Mouse (Mus musculus) common myeloid progenitor, adult 5-6 weeks (primary cell): ENCODE measurements around the gene Proser3. TPM values are rescaled to one million over a fixed set of nuclear protein-coding genes. Genes with fewer than 3 reads are reported as not detected.
A peak's percentile ranks its signal among the peaks of the same experiment; 100 is the strongest.

Experiments
- ATAC-seq: replicated peaks from 2 replicates; pipeline ENCODE4 v1.8.0; 2016; ENCODE audit warnings: low read depth, mild to moderate bottlenecking, moderate TSS enrichment, inconsistent platforms; ENCODE audit not compliant: poor library complexity, severe bottlenecking
- total RNA-seq: library from RNA; stranded (forward); fragments of 200-1000, 187-1606 nt; gene quantifications from 2 replicates; pipeline ENCODE4 v1.2.3, GENCODE M21; 2017

Gene Proser3
- 4.7 TPM in 2 replicates for total RNA-seq

DNA sequence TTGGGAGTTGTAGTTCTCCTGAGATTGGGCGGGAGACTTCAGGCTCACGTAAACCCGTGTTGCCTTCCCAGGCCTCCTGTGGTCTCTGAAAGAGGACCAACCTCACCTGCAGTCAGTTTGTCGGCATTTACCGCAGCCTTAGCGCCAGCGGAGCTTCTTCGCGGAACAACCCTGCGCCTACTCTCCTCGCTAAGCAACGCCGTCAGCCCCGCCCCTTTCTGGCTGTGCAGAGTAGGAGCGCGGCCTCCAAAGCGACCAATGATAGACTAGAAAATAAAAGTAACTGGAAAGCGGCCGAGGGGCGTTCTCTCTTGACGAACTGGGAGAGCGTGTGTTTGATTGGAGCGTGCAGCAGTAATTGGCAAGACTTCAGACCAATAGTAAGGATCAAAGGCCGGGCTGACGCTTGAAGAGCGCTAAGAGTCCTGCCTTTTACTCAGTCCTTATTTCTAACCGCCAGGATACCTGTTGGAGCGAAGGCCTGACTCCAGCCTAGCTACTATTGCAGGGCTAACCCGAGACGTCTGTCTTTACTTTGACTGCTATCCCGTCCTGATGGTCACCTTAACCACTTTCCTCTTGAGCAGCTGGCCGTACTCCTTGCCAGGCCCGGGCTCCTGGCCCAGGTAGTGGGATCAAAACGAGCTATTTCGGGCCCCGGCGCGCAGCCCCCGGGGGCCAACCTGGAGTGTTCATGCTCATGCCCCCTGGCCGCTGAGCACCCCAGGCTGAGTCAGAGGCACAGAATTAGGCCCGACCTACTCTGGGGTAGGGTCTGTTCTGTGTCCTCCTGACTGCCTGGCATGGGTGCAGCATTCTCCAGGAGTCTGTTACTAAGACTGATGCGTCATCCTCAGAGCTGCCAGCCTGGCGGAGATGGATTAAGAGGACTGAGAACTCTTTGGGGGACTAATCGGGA lies at the start of gene Proser3, which contains the start of gene Hspb6:
Proser3 (minus strand) TSS at position 198 of the 919 bp plus-strand sequence.
Hspb6 (plus strand) TSS at position 77 of the 919 bp plus-strand sequence.
- peak; percentile 88 for ATAC-seq

DNA sequence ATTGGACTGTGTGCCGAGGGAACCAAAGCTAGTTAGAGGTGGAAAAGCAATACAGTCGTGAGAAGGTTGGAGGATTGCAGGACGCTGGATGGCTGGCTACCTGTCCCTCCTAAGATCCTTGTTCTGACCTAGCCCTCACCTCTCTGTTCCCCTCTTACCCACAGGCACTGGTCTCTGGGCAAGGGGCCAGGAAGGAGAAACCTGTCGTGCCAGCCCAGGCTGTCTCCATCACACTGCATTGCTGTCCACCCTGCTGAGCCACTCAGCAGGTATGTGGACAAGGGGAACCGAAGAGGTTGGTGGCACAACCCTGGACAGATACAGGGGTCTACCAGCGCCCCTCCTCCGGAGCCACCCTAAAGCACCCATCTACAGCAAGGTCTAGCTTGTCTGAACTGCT lies 48.6 kb upstream of the Proser3 start:
- ATAC-seq: no peak

DNA sequence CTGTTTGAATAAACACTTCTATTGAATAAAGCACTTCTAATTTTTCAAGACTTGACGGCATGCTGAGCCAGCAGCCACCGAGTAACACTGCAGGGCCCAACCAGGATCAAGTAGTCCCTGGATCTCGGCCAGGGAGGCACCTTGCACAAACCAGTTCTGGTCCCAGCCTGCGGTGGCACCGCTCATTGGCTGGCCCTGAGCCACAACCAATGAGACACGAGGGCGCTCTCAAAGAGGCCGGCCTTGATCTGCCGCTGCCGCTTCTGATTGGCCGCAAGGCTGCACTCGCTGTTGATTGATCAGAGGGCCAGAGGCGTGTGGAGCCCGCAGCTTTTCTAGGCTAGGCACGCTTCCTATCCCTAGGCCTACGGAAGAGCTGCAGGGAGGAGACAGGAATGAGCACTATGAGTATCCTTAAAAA lies 47.8 kb upstream of the Proser3 start:
- ATAC-seq: peak; percentile 99

DNA sequence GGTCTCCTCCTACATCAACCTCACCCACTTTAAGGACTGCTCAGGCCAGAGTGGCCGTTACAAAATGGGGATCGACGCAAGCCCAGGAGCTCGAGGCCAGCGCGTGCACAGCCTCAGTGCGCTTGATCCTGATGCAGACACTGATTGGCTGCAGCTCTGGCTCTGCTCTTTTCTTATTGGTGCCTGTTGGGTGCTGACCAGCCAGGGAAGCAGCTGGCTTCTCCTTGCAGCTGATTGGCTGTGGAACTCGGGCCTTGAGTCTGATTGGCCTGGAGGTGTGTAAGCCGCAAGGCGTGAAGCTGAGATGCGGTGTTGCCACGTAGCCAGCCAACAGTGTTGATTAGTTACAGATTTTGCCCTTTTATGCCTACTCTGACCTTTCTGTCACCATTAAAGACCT lies 46.7 kb upstream of the Proser3 start, which contains the start of gene Zbtb32:
Zbtb32 (minus strand) TSS at position 124 of the 400 bp plus-strand sequence.
- no peak for ATAC-seq

DNA sequence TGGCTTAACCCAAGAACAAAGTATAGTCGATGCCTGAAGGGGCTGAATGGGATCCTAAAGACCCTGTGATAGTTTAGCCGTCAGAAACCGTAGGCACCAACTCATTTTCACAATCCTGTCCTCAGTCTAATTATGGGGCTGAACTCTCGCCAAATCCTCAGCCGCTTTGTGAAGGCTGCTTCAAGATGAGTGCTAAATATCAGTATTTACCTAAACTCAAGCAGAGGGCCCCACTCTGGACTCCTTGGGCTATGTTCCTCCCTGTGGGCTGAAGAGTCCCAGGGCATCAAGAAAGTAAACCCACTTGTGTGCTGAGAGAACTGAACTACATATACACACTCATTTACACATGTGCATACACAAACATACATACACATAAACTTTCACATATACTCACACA lies 44.7 kb upstream of the Proser3 start:
- no peak for ATAC-seq

DNA sequence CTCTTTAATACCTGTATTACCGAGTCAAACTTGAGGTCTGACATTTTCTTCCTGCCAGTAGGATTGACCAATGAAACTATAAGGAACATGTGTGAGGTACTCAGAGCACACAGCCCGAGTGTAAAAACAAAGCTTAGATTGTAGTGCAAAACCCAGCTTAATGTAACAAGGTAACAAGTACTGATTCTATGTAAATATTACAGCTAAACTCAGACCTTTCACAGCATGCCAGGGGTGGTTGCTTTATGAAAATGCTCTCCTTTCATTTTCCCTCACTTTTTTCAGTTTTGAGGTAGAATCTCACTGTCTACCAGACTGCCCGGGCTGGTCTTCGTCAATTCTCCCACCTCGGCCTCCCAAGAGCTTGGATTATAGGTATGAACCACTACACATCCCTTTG lies 44.0 kb upstream of the Proser3 start:
- ATAC-seq: no peak

DNA sequence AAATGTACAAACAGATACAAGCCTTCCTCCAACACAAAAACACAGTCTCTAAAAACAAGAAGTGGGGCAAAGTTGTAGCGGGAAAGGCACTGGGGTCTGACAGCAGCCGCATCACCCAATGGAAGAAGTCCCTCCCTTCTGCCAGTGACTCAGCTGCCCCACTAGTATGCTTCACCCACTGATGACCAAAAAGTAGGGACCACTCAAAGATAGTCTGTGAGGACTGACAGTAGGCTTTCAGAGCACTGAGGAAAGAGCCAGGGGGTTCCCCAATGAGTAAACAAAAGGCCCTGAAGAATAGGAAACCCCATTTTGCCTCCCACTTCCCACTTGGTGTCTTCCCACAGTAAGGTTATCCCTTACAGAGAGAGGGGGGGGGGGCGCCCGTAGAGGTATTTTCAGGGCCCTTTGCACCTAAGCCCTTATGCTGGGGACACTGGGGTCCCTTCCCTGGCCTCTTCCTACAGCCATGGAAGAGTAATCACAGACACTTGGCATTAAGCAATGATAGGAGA lies 42.5 kb upstream of the Proser3 start:
- ATAC-seq: no peak

DNA sequence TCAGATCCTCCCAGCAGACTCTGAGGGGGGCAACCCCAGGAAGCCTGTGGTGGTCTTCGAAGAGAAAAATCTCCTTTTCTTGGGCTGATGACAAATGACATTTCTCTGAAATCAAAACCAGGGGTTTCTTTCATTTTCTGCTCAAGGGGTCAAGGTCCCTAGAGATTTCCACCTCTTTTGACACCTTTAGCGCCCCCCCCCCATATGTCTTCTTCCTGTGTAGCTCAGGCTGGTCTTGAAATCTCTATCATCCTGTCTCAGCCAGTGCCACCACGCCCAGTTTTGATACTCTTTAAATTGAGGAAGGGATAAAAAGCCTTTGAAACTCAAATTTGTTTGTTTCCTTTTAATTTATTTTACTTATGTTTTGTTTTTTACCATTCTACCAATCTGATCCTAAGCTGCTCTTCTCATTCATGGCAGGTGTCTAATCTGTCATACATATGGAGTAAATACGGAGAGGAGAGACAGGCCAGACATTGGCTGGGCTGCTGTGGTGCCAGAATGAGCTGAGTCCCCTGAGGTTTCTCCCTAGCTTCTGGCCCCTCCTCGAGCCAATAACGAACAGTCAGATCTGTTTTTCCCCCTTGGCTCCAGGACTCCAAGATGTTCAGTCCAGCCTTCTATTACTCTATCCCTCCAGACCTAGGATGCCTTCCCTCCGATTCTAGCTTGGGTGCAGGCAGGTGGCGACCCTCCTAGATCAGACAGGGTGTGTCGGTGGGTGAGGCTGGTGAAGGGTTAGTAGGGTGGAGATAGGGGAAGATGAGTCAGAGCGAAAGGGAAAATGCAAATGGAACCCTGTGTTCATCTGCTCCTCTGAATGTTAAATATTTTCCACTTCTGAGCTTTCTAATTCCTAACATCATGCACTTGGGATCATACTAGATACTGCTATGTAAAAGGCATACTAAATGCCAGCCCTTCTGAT lies 41.7 kb upstream of the Proser3 start:
- no peak for ATAC-seq

DNA sequence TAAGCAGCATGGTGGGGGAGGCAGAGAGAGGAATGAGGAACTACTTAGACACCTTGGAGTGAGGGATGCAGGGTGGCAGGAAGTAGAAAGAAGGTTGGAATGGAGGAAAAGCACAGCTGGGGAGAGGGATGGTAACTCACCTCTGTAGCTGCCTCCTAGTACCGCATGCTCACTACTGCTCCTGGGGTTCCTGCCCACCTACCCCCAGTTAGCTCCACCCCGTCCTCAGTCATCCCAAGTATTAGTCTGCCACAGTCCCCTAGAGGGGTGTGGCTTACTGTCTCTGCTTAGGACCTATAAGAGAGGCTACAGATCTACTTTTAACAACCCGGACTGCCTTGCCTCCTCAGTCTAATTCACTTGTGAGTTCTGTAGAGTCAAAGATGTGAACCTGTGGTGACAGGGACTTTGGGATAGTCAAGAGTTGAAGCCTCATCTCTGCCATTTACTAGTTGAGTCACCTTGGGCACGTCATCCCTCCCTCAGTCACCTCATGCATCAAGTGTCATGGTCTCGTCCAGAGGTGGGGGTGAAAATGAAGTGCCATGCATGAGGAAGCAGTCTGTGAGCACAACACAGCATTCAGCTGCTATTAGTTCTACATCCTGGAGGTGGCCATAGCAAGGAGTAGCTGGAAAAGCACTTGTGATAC lies 40.8 kb upstream of the Proser3 start:
- ATAC-seq: no peak

DNA sequence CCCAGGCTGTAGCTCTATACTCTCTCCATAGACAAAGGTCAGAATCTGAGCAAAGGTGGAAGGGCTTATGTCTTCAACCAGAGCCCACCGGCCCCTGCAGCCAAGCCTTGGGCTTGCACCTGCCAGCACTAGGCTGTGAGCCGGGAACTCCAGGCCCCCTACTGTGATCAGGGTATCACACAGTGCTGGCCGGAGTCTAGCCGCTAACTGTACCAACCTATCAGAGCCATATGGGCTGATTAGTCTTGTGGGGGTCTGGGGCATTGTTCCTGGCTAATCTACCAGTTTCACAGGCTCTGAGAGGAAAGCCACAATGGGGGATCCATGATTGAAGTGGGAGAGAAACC lies 39.5 kb upstream of the Proser3 start:
- no peak for ATAC-seq

DNA sequence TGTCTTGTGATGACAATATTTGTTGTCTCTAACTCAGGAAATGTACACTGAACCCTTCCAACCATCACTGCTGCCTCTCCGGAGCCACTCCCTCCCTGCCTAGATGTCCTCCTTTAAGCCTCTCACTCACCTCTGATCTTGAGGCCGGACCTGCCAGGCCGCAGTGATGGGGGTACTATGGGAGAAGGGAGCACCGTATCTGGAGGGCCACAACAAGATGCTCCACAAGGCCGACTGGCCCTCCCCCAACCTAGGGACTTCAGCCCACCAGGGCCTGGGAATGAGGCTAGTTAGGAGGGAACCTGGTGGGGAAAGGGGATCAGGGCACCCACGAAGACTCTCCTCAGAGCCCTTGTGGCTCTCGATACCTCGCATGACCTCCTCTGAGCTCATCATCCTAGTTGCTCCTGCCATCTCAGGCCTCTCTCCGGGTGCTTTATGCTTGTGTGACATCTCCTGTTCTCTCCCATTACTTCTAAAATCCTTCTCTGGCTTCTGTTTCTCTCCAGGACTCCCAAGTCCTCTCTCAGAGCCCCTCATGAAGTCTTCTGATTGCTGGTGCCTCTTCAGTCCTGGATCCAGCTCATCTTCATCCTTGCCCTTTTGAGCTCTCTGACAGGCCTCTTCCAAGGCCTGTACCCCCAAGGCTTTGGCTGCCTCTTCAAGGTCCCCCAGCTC lies 39.0 kb upstream of the Proser3 start:
- ATAC-seq: no peak

DNA sequence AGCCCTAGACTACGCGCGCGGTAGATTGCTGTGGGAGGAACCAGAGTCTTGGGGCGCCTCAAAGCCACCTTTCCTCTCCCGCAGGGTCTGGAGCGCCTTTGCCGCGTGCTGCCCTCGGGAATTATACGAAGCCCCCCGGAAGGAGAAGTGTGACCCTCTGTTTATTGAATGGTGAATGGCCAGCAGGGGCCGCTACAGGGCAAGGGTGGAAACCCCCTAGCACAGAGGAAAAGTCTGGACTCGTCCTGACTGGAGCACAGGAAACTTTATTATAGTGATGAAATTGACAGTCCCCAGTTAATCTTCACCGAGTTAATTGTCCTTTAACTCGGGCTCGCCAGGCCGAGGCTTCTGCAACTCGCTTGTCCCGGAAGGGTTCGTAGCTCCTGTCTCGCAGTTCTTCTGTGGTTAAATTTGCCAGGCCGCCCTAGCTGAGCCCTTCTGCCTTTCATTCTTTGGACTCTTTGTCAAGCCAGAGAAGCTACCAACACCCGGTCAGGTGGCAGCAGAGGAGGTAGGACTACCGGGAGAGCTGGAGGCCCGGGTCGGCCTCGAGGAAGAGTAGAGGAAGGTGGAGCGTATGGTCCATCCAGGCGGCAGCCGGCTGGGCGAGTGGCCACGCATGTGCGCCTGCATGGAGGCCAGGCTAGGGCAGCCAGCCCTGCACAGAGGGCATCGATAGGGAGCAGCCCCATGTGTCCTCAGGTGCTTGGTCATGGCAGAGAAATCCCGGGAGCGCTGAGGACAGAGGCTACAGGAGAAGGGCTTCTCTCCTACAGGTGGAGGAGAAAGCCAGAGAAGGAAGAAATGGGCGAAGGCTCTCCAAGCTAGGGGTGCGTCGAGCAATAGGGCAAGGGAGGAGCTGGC lies 37.6 kb upstream of the Proser3 start:
- ATAC-seq: peak; percentile 63

DNA sequence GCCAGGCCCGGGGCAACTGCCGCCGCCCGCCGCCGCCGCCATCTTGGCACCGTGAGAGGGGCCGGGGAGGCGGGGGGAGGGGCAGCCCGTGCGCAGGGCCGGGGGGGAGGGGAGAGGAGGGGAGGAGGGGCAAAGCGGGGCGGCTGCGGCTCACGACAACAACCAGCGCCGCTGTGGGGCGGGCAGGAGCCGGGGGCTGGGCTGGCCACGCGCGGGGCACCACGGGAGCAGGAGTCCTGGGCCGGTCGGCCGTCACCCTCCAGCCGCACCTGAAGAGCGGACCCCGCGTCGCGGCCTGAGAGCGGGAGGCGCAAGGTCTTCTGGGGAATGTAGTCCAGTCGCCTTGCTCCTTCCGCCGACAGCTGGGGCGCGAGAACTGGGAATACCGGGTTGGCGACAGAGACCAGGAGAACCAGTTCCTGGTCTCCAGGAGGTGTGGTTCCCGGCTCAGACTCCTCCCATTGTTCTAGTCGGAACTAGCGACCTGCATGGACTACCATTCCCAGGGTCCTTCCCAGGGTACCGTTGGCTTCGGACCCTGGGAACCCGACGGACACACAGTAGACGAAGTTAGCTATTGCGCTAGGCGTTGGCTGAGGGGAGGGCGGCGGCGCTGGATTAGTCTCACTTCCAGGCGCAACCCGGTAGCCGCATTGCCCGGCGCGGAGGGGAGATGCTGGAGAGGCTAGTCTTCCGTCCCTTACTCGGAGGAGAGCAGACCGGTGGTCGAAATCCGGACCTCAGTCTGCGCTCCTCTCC lies 36.8 kb upstream of the Proser3 start, which contains the start of gene Kmt2b:
Kmt2b (minus strand) TSS at position 51 of the 759 bp plus-strand sequence.
- ATAC-seq: peak; percentile 78

DNA sequence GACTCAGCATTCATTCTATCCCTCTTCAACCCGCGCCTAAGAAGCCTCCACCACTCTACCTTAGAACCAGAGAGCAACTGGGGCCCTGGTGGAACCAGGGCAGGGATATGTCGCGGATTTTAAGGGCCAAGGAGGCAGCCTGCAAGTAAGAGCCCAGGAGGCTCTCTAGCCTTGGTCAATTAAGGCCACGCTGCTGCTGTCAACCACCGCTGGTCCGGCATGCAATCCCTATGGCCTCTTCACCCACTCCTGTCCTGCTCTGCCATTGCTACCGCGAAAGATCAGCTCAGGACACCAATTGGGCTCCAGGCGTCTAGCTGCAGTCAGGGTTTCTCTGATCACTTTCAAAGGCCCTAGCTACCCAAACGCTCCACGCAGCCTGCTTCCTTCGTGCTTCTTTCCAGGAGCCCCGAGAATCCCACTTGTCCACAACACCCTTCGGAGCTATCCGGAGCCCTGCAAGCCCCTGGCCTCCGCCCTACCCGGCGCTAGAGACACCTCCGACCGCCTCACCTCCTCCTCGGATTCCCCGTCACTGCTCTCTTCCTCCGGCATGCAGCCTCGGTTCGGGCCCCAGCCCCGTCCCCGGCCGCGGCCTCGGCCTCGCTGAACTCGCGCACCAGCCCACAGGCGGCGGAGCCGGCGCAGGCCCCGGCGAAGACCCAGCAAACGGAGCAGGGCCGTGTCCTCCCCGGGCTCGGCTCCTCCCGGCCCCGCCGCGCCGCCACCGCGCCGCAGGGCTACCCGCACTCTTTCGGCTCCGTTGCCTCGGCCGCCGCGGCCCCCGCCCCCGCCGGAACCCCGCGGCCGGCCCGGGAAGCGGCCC lies 36.0 kb upstream of the Proser3 start:
- ATAC-seq: no peak

DNA sequence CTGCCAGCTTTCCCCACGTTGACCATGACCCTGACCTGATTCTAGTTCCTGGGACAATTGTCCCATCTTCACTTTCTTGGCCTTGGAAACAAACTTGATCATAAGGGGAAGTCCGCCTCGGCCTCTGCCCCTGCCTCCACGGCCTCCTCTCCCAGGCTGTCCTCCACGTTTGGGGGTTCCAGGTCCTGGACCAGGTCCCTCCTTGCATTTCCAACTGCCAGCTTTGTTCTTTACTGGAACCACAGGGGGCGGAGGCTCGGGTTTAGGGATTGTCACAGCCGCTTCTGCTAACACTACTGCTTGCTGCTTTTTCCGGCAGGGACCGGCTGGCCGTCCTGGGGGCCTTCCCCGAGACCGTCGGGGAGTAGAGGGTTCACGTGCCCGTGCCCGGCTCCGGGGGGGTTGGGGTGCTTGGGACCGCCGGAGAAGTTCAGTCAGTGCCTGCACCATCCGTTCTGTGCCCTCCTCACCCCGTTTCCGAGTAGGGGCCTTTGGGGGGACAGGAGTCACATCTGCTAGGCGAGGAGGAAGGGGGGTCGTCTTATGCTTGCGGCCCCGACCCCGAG lies 34.4 kb upstream of the Proser3 start:
- no peak for ATAC-seq

DNA sequence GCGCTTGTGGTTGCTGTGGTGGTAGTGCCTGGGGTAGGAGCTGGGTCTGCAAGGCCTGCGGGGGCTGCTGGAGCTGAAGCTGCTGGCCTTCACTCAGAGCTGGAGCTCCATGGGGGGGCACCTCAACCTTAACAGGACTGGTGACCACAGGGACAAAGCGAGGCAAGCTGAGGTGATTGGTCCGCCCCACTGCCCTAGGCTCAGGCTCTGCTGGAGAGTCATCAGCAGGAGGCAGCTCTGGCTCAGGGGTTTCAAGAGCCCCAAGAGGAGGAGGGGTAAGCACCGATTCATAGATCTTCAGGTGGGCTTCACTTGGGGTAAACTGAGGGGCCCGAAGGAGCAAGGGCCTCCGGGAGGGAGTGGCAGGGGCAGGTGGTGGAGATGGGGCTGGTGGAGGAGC lies 33.1 kb upstream of the Proser3 start:
- no peak for ATAC-seq

DNA sequence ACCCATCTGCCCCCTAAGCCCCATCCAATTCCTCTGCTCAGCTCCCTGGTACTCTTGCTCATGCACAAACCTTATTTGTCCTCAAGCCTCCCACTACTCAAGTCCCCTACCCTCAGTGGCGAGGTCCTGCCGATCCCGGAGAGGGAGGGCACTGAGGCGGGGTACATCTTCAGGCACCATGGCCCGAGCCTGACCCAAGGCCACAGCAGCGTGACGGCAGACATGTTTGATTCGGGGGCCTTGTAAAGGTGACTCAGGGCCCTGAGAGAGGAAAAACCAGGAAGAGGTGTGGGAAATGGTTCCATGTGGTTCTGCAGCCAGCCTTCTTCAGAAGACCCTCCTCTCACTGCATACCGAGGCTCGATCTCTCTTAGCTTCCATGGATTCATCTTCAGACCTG lies 32.2 kb upstream of the Proser3 start:
- ATAC-seq: no peak
